Mouse (Mus musculus): ENCODE measurements at regions not wholly inside any gene's neighbourhood (a gene's known extent, or its start where the extent isn't known, plus 50 kb on each side); places are given as distances from the start of the nearest gene placed in this dataset.

DNA sequence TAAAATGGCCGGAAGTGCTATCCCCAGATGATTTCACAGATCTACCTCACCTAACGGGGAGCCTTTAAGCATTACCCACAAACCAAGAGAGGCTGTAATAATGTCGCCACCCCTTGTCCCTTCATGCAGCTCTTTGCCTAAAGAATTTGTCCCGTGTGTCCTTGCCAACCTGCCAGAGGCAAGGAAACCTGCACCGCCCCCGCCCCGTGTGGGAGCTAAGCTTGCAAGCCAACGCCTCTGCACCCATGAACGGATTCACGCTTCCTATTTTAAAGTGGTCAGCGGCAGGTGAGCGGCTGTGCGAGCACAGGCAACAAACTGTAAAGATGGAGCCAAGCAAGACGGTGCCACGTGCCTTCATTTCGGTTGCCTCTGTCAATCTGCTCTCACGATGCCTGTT, 63.1 kb downstream of the Gm11011 start:
- no peak for DNase-seq (ENCODE audit: low spot score in 2 of 2)

DNA sequence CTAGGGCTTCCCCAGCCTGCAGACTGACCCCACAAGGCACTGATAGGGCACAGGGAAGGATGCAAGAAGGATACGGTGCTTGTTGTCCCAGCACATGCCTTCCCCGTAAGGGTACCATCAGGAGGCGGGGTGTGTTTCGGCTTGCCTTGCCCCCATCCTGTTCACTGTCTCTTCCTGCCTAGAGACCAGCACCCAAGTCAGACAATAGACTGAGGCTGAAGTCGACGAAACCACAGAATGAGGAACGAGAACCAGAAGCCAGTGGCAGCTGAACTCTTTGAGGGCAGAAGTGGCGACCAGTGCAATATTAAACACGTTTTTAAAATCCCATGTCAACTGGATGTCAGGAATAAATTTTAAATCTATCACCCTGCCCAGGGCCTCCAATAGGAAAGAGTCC, 67.6 kb downstream of the Gm11011 start:
- no peak for DNase-seq (ENCODE audit: low spot score in 2 of 2)

DNA sequence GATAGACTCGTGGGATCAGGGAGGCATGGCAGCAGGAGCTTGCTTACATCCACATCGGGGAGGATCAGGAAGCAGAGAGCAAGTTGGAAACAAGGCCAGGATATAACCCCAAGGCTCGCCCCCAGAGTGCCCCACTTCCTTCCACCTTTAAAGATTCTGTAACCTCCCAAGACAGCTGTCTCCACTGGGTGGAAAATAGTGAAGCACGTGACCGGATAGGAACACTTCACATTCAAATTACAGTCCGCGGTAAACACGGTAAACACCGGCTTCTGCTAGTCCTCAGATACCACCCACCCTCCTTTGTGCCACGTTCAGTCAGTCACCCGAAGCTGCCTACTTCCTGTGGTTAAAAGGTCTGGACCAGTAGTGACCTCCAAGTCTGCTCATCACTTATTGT, 72.2 kb downstream of the Gm11011 start:
- no peak for DNase-seq (ENCODE audit: low spot score in 2 of 2)

DNA sequence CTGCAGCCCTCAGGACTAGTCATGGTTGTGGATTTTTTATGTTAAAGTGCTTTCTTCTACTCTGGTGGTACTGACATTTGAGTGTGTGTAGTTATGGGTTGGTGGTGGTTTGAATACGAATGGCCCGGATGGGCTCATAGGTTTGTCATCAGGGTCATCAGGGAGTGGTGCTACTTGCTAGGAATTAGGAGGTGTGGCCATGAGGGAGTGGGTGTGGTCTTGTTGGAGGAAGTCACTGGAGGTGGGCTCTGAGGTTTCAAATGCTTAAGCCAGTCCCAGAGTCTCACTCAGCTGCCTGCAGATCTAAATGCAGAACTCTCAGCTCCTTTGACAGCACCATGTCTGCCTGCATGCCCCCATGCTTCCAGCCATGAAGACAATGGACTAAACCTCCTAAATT, 76.8 kb downstream of the Gm11011 start:
- DNase-seq (ENCODE audit: low spot score in 2 of 2), result no peak

DNA sequence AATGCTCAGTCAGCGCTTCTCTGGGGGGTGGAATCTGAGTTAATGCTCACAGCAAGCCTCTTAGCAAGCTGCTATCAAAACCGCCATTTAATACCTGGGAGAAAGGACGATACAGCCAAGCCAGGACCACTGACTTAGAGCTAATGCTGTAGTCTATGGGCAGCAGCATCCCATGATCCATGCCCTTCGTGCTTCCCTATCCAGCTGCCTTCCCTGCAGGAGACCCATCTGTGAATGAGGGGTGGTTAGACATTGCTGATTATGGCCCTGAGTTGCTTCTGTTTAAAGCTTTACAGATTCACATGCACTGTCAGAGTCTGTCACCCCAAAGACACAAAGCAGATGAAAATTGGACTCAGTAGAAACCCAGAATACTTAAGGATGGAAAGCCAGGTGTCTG, 78.1 kb downstream of the Gm11011 start:
- no peak for DNase-seq (ENCODE audit: low spot score in 2 of 2)

DNA sequence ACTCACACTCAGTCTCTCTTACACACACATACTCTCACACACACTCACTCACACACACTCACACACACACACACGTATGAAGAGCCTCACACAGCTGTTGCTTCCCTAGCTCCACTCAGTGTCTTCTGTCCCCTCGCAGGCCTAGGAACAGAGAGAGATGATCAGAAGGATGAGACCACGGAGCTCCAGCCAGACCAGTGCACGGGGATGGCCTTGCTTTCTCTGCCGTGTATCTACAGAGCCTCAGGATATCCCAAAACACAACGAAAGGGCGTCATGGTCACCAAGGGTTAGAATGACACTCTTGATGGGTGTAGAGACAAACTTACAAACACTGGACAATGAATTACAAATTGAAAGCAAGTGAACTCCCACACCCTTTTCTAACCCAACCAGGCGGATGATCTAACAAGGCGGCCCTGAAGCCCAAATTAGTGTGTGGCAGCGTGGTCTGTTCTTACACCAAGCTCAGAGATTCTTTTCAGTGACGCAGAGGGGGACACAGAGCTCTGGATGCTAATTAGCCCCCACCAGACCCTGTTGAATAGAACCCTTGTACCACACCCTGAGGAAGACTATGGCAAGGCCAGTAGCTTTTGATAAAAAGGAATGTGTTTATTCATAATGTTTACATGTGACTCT, 83.0 kb downstream of the Gm11011 start:
- DNase-seq (ENCODE audit: low spot score in 2 of 2), result no peak

DNA sequence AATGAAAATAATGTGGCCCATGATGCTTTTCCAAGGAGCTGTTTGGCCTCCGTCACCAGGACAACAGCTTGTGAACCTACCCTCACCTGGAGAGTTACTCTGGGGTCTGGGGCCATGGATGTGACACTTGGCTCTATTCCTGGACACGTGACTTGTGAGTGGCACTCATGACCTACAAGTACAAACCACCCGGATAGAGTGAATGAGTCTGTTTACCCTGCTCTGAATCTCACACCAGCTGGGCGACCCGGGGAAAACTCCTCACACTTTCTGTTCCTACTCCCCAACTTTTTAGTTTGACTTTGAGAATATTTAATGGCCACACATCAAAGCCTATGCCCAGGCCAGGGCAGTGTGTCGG, 84.0 kb downstream of the Gm11011 start:
- DNase-seq (ENCODE audit: low spot score in 2 of 2), result no peak

DNA sequence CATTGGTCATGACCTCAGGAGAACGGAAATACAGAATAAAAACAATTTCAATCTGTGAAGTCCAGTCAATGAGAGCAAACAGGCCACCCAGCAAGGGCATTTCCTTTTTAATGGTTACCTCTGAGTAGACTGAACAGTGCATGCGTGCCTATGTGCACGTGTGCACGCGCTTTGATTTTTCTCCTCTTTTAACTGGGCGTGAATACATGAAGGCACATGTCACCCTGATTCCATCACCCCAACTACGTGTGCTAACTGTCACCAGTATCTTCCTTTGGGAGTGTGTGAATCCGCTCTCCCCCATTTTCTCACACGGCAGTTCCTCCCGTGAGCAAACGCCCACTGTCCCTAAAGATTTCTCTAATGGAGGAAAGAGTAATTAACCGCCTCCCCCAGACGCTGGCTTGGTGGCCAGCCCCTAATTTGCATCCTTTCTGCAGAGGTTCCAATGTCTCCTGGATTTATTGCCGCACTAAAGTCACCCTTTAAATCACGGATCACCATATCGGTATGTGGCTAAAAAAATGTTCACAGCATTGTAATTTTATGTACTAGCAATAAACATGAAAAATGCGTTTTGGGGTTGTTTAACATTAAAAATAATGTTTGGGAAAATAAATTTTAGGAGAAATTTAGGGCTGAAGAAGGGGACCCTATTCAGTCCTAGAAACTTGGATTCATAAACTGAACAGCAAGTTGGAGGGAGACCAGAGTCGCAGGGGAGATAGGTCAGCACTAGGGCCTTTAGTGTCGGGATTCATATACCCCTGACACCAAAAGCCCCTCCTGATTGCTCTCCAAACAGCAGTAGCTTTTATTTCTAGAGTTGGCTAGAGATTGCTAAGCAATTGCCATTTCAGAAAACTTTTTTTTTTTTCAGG, 84.6 kb downstream of the Gm11011 start:
- no peak for DNase-seq (ENCODE audit: low spot score in 2 of 2)

DNA sequence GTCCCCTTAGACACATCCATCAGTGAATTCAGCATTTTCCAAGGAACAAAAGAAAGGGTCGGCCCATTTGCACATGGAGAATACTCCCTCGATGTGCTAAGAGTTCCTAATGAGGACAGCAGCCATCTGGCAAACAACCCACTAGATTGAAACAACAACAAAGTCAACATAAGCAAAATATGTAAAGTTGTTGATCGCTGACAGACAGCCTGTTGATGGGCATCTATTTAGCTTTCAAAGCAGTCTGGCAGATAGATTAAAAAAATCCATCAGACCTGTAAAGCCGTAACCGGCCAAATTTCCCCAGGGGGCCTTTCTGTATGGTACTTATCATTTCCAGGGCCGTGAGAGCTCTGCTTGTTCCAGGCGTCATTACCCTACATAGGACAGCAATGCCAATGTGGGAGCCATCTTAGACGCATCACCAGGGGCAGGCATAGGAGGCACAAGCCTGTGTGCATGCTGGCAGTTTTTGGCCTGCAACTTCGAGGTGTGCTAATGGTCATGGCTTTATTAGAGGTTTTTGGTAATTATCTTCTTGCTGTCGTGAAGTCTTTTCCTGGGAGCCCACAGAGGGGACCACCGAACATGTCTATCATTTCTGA, 85.7 kb downstream of the Gm11011 start:
- no peak for DNase-seq (ENCODE audit: low spot score in 2 of 2)

DNA sequence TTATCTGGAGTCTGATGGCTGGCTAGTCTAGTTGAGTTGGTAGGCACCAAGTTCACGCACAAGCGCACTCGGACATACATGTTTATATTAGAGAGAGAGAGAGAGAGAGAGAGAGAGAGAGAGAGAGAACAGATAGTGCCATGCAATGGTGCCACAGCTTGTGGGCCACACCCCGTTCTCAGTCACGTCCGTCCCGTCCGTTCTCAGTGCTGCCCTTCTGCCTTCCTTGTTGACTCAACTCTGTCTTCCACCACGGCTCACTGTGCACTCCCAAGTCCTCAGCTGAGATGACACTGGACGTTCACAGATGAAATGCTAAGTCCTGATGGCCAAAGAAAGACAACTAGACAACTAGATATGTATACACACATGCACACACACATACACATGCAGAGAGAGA, 92.2 kb downstream of the Gm11011 start:
- DNase-seq (ENCODE audit: low spot score in 2 of 2), result no peak

DNA sequence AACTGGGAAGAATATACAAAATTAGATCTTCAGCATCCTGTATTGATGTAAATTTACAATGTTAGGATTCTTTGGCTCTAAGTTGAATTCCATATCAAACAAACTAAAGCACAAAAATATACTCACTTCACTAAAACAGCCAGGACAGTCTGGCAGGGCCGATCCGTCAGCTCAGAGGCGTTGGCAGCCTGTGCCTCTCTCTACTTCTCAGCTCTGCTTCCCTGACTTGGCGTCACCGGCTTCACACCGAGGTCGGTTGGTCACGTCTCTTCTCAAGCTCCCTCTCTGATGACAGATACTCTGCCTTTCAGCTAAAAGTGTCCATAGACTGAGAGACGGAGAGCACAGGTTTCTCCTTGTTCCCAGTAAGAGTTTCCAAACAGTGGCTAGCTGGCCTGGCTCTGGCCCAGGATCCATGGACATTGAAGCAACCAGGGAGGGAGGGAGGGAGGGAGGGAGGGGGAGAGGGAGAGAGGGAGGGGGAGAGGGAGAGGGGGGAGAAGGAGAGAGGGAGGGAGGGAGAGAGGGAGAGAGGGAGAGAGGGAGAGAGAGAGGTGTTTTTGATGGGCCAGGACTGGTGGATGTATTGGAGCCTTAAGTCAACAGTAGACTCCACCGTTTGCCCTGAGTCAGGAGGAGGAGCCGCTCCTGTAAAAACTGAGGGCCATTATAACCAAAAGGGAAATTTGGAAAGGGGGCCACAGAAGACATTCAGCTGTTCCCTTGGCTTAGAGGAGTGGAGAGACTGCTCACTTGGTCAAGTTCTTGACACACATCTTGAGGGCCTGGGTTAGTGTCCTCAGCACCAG, 92.8 kb downstream of the Gm11011 start:
- no peak for DNase-seq (ENCODE audit: low spot score in 2 of 2)

DNA sequence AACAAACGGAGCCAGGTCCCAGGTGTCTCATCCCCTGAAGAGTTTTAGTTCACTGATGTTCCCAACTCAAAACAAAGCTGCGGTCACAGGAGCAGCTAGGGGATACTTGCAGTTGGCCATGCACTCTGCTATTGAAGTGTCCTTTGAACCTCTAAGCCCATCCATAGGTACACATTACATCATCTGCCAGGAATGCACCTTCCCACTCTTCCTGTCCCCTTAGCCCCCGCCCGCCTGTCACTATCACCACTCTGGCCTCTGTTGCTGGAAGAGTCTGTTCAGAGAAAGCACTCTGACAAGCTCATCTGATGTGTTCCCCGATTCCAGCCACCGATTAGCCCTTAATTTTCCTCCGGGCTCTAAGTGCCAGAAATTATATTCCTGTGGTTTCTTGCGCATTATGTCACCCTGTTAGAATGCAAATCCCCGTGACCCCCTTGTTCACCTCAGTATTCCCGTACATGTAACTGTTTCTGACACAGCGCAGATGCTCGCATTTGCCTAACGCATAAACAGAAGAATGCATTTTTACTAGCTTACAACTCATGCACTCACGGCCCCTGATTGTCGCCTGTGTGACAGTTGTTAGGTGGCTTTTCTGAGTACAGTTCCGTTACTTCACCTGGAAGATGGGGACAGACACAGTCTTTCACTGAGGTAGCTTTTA, 93.8 kb downstream of the Gm11011 start:
- DNase-seq (ENCODE audit: low spot score in 2 of 2), result no peak

DNA sequence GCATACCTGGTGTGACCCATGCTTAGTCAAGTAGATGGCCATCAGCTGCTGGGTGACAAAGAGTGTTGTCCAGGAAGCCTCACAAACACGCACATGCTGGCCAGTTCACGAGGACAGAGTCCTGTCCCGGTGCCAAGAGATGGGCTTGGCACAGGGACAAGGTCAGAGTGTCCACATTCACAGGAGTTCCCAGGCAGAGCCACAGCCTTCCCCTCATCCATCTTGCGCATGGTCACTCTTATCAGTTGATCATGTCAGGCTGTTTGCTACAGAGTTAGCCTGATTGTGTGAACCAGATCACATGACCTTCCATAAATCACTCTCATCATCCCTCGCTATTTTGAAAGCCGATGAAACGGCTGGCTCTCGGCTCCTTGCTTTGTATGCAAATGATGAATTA, 103.6 kb downstream of the Gm11011 start:
- DNase-seq (ENCODE audit: low spot score in 2 of 2), result no peak

DNA sequence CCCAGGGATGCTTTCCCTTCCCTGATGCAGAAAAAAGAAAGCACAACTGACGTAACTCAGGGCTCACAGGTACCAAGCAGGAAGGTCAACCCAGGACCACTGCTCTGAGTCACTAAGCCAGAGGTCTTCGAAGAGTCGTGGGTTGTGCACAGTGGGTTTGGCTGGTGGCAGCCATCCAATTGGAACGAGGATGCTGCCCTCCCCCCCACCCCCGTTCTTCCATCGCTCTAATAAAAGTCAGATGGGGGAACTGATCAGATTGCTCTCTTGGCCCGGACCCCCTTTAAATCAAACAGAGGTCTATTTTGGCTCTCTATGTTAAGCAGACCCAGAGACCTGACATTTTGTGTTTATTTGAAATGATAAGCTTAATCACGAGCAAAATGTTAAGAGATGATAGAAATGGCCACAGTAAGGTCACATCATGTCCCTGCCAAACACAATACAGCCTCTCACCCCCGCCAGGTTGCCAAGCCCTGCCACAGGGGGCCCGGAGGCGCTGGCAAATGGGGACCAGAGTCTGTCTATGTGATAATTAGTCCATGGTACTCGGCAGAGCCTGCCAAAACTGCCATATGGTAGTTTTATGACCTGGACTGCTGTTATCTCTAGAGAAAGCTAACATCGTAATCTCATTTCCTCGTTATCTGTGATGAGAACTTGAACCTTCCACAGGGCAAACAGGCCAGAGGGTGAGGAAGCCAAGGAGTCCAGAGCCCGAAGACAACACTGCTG, 105.6 kb downstream of the Gm11011 start:
- DNase-seq (ENCODE audit: low spot score in 2 of 2), result no peak

DNA sequence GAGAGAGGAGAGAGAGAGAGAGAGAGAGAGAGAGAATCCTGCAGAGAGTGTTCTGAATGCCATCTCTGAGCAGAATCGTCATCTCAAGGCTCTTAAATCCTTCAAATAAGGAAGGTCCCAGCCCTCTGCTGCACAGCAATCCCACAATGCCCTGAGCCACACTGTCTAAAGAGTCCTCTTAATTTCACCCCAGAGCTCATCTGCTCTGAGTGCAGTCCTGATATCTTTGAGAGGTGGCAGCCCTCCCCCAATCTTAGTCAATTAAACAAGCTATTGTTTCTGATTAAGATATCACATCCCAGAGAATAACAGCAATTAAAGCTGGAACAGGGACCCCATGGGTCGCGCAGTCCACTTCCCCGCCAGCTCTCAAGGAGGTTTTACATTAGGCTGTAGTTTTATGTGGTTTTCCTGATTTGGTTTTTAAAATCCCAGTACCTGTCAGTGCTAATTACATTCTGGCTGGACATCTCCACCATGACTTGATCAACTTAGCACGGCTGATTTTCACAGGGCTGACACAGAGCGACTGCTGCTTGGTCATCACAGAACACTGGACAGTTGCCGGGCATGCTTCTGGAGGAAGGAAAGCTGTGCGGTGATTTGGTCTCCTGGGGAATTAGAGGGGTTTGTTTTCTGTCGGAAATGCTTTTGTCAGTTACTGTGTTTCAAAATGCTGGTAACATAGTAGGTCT, 113.0 kb downstream of the Gm11011 start:
- DNase-seq (ENCODE audit: low spot score in 2 of 2), result no peak

DNA sequence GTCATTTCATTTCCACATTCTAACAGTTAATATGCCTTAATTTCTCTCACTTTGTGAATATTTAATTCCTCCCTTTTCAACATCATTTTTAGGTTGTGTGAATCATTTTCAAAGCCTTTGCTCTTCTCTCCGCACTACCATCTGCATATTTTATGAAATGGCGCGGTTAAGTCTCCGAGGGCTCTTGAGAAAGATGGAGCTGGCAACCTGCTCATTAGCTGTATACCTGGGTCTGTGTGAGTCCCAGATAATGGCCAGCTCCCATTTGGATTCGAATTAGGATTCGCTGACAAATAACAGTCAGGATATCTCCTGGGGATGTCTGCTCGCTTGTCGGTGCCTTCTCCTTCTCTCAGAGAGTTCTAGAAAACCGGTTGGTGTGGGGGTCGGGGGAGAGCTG, 118.0 kb downstream of the Gm11011 start:
- no peak for DNase-seq (ENCODE audit: low spot score in 2 of 2)

DNA sequence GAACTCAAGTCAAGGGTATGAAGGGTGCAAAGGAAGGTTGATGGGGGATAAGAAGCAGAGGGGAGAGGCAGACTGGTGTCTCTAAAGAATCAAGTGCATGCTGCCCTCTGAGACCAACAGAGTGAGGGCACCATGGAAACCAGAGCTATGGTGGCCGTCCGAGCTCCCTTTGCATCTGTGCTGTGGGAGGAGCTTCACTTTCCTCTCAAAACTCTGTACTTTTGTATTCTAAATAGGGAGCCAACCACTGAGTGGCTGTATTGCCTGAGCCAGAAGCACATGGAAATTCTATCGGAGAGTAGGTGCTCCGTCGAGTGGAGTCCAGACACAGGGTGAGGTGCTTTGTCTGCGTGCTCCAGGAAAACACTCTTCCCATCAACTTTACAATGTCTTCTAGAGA, 119.9 kb downstream of the Gm11011 start:
- no peak for DNase-seq (ENCODE audit: low spot score in 2 of 2)

DNA sequence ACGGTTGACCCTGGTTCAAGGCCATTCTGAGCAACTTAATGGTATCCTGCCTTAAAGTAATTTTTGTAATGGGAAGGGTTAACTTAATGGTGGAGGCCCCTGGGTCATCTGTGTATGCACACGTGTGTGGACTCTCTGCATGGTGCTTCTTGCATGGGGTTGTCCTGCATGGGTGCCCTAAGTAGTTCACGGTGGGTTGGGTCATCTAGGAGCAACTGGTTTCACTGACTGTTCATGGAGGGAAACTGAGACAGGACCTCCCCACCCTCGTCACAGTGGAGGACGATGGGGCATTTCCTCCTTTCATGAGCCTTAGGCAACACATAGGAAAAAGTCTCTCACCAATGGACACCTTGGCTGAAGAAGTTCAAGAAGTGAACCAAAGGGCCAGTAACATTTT, 123.4 kb downstream of the Gm11011 start:
- DNase-seq (ENCODE audit: low spot score in 2 of 2), result no peak

DNA sequence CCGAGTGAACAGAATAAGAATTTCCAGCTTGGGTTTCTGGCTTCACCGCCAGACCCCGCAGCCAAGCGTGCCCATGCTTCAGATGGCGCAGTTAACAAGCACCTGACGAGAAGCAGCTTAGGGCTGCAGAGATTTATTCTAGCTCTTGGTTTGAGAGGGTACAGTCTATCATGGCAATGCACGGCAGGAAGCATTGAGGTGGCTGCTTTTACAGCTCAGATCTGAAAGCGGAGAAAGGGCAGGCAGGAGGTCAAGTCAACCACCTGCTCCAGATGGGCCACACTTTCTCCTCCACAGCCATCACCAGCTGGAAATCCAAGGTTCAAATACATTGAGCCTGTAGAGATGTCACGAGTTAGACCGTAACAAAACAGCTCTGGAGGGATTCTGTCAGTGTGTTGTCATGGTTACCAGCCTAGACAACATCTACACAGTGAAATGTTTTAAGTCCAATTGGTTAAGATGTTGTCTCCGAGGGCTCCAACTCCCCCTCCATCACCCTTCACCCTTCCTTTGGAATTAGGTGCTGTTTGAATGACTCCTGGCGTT, 126.0 kb downstream of the Gm11011 start:
- DNase-seq (ENCODE audit: low spot score in 2 of 2), result no peak

DNA sequence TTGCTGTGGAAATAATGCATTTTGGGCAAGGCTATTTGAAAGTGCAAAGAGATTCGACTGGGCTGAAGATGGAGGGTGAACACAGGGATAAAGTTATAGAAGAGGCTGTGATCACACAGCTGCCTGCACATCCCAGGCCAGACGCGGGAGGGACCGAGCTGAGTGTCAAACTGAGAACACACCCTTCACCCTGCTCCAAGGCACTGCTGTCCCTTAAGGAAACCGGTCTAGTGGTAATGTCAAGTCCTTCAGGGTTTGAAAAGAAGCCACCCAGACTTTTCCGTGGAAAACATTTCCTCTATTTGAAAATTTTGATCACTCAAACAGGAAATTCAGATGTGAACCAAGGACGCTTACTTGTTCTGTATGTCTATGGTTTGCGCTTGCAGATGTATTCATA, 134.6 kb downstream of the Gm11011 start:
- DNase-seq (ENCODE audit: low spot score in 2 of 2), result no peak

Data from frontal cortex, postnatal 36 days (tissue).